ENCODE assay signal across 9 mouse cellular contexts in the genomic region with DNA sequence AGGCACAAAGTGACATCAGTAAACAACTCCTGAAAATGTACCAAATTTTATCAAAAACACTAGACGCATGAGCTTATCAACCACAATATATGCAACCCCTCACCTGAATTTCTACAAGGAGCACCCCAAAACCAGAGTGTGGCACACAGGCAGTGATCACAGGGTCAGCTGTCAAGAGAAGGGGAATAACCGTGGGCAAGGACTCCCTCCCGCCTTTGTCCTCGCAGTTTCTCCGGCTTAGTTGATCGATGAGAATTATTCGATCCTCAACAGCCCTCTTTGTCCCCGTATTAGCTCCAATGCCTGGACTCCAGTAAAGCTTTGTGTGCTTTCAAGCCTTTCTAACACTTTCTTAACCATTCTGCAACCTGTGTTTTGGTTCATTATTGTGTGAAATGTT. TPM values are rescaled to one million over a fixed set of nuclear protein-coding genes. Genes with fewer than 3 reads are reported as not detected.
DNase-seq lines count a peak whose midpoint lies in the region; ATAC-seq and TF ChIP-seq lines count a peak whose summit lies in the region.
"Had no signal": no experiment of that assay in that cellular context is flagged by ENCODE, and none has a peak within 500 bp of the region (broad histone marks: within the 10 kb centered on the region; RNA-seq: fewer than 3 reads in every experiment).

No protein-coding gene starts in this region.

- TF ChIP-seq CTCF in gastrocnemius, adult 2 months (IDR thresholded peaks at IDR 0.05): no peak
- TF ChIP-seq CTCF in CH12.LX (conservative IDR thresholded peaks at IDR 0.05 in 1 of 2, IDR thresholded peaks at IDR 0.05 in 1 of 2; ENCODE audit: low read depth in 2 of 2, low read length in 2 of 2): no peak
- no peak for TF ChIP-seq CTCF in liver, postnatal 0 days (IDR thresholded peaks at IDR 0.05; ENCODE audit: low read depth)

- DNase-seq in gastrocnemius, adult 2 months: no peak
- DNase-seq in gastrocnemius, adult 8-10 months (ENCODE audit: low spot score in 2 of 2): no peak
- DNase-seq in CH12.LX (ENCODE audit: extremely low read depth): no peak
- DNase-seq in liver, postnatal 0 days: no peak
- no peak for DNase-seq in adrenal gland, postnatal 10 days
- no peak for DNase-seq in right cerebral cortex, postnatal 25 days
- no peak for DNase-seq in gastrocnemius, postnatal 14 days

- dilution Hi-C loops in CH12.LX (cut with MboI; ENCODE audit: extremely low pct_ligation_motif_present, extremely low pct_unique_long_range_greater_than_20kb, low sequenced_read_pairs): no loop called here

- H3K9ac ChIP-seq in CH12.LX (ENCODE audit: insufficient read depth, low read depth): no peak overlapping the region
- peak overlapping the region; percentile 76 for H3K9ac ChIP-seq in forebrain, embryonic 15.5 days (replicated peaks)
- no peak overlapping the region for H3K9ac ChIP-seq in liver, postnatal 0 days (replicated peaks)
- H3K9ac ChIP-seq: liver, embryonic 14.5 days had no signal

- H3K36me3 ChIP-seq in CH12.LX (replicated peaks in 1 of 2; ENCODE audit: control insufficient read depth in 1 of 2, insufficient read depth in 1 of 2, low read length in 1 of 2): peaks cover 0 to 4% of the 10 kb centered on the region in 2 experiments
- H3K36me3 ChIP-seq in forebrain, embryonic 15.5 days: no peaks in the 10 kb centered on the region
- H3K36me3 ChIP-seq in liver, postnatal 0 days (replicated peaks; ENCODE audit: insufficient read depth, low read length): no peaks in the 10 kb centered on the region

- intact Hi-C loops in gastrocnemius, adult 2 months (cut with DNase I): no loop called here
- intact Hi-C loops in gastrocnemius, postnatal 14 days (cut with DNase I; ENCODE audit: low total_unique reads): no loop called here

- H3K27me3 ChIP-seq in CH12.LX (replicated peaks): no peaks in the 10 kb centered on the region
- no peaks in the 10 kb centered on the region for H3K27me3 ChIP-seq in forebrain, embryonic 15.5 days
- no peaks in the 10 kb centered on the region for H3K27me3 ChIP-seq in liver, postnatal 0 days (ENCODE audit: insufficient read depth, low read length)

- TF ChIP-seq EP300 in CH12.LX (IDR thresholded peaks at IDR 0.05; ENCODE audit: low read length): no peak
- TF ChIP-seq EP300 in liver, postnatal 0 days (IDR thresholded peaks at IDR 0.05; ENCODE audit: low read depth): no peak

- H3K9me3 ChIP-seq in CH12.LX (replicated peaks; ENCODE audit: low read length): no peaks in the 10 kb centered on the region
- H3K9me3 ChIP-seq in forebrain, embryonic 15.5 days: no peaks in the 10 kb centered on the region
- H3K9me3 ChIP-seq in liver, postnatal 0 days (ENCODE audit: low read length): no peaks in the 10 kb centered on the region

- no peaks in the 10 kb centered on the region for H3K79me2 ChIP-seq in CH12.LX (replicated peaks; ENCODE audit: control insufficient read depth, extremely low read depth, insufficient read depth, poor library complexity, severe bottlenecking)

- no peak for TF ChIP-seq RAD21 in CH12.LX (IDR thresholded peaks at IDR 0.05; ENCODE audit: low read depth, low read length)

- ATAC-seq in forebrain, embryonic 15.5 days (replicated peaks): 0 out of 2 replicates have a peak, but pooled peaks have one; percentile 2
- no peak for ATAC-seq in liver, postnatal 0 days

- in situ Hi-C loops in CH12.LX (cut with MboI; ENCODE audit: low pct_ligation_motif_present, low pct_unique_long_range_greater_than_20kb, low sequenced_read_pairs): no loop called here

- peaks cover 12 to 46% of the 10 kb centered on the region in 2 experiments for H3K4me1 ChIP-seq in CH12.LX (ENCODE audit: control insufficient read depth in 1 of 2, insufficient read depth in 2 of 2)
- H3K4me1 ChIP-seq in forebrain, embryonic 15.5 days: peaks cover 24% of the 10 kb centered on the region
- H3K4me1 ChIP-seq in liver, postnatal 0 days (ENCODE audit: insufficient read depth): no peaks in the 10 kb centered on the region

- H3K4me3 ChIP-seq in gastrocnemius, adult 2 months: peak overlapping the region; percentile 65
- H3K4me3 ChIP-seq in CH12.LX (replicated peaks in 1 of 3; ENCODE audit: low read depth in 2 of 3, low read length in 2 of 3, poor library complexity in 1 of 3): peak overlapping the region in 2 of 3 experiments; percentile 61
- peak overlapping the region; percentile 60 for H3K4me3 ChIP-seq in forebrain, embryonic 15.5 days
- H3K4me3 ChIP-seq in liver, postnatal 0 days (ENCODE audit: low read depth, low read length): 0 out of 2 replicates have a peak overlapping the region, but pooled peaks have one; percentile 7

- no peak overlapping the region for H3K4me2 ChIP-seq in CH12.LX (ENCODE audit: insufficient read depth, low read depth, poor library complexity, severe bottlenecking)
- peak overlapping the region; percentile 69 for H3K4me2 ChIP-seq in forebrain, embryonic 15.5 days (replicated peaks)
- H3K4me2 ChIP-seq in liver, postnatal 0 days (ENCODE audit: low read depth, low read length): peak overlapping the region; percentile 50

- 3% methylated on average over 8 of the region's 8 CpGs for WGBS in forebrain, embryonic 15.5 days
- 22% methylated on average over 8 of the region's 8 CpGs for WGBS in liver, postnatal 0 days (ENCODE audit: insufficient replicate concordance)

- no peak for TF ChIP-seq POLR2A in CH12.LX (IDR thresholded peaks at IDR 0.05; ENCODE audit: low read depth, low read length)

- no peak overlapping the region for H3K27ac ChIP-seq in gastrocnemius, adult 2 months
- no peak overlapping the region for H3K27ac ChIP-seq in CH12.LX (ENCODE audit: insufficient read depth, low read depth)
- H3K27ac ChIP-seq in forebrain, embryonic 15.5 days (replicated peaks): peak overlapping the region; percentile 91
- H3K27ac ChIP-seq in liver, postnatal 0 days (ENCODE audit: low read depth): no peak overlapping the region
- H3K27ac ChIP-seq: liver, embryonic 14.5 days had no signal

TF ChIP-seq in CH12.LX, 34 proteins besides CTCF, POLR2A, EP300 and RAD21:
- TF ChIP-seq CHD1 (IDR thresholded peaks at IDR 0.05; ENCODE audit: low read depth, low read length) (no peak), GABPA (IDR thresholded peaks at IDR 0.05; ENCODE audit: insufficient replicate concordance, low read depth, low read length) (no peak), USF1 (IDR thresholded peaks at IDR 0.05; ENCODE audit: low read depth, low read length) (no peak), IRF4 (IDR thresholded peaks at IDR 0.05; ENCODE audit: low read depth, low read length) (no peak), ETS1 (conservative IDR thresholded peaks at IDR 0.05; ENCODE audit: low read depth, low read length) (no peak), ZKSCAN1 (IDR thresholded peaks at IDR 0.05; ENCODE audit: borderline replicate concordance, low read depth, low read length) (no peak), NELFE (IDR thresholded peaks at IDR 0.05; ENCODE audit: low read depth, low read length) (no peak)

RNA-seq across cellular contexts. Expression of a gene that starts 0.8 kb away (rescaled TPM):
- total RNA-seq in gastrocnemius, adult 2 months (2021): under 1 TPM; 0.26 to 0.28 TPM
- under 1 TPM in 3 of 4 experiments, not detected in 1; 0.13 to 0.24 (median 0.22) TPM for total RNA-seq in gastrocnemius, adult 8-10 months (2022)
- total RNA-seq in CH12.LX (2012; rRNA removed): 1.1 and 1.7 TPM in 2 replicates
- 5.0 and 6.6 TPM in 2 replicates for total RNA-seq in CH12.LX (2014; rRNA removed)
- 3.4 and 4.1 TPM in 2 replicates for polyA plus RNA-seq in CH12.LX (2012; ENCODE audit: insufficient read length, low read depth)
- 40.9 TPM in 2 replicates for polyA plus RNA-seq in forebrain, embryonic 15.5 days (2015; fragmentation: Nextera tagmentation; extraction: Ambion mirVana)
- polyA plus RNA-seq in liver, postnatal 0 days (2015; fragmentation: Nextera tagmentation; extraction: Ambion mirVana): 0.02 TPM in 1 of 2 replicates, not detected in the other
- 1 to 10 TPM in 1 of 2 experiments, under 1 TPM in 1; 0.81 to 1.5 TPM for total RNA-seq in adrenal gland, postnatal 10 days (2021)
- total RNA-seq in gastrocnemius, postnatal 14 days (2021): under 1 TPM; 0.18 to 0.33 TPM

RNA-seq across cellular contexts. Expression of a gene that starts 20.8 kb away (rescaled TPM):
- total RNA-seq in gastrocnemius, adult 2 months (2021): 10 to 100 TPM; 25.0 to 25.9 TPM
- total RNA-seq in gastrocnemius, adult 8-10 months (2022): 10 to 100 TPM; 20.6 to 27.2 (median 22.8) TPM
- total RNA-seq in CH12.LX (2012; rRNA removed): 9.8 and 11.3 TPM in 2 replicates
- 9.0 and 9.3 TPM in 2 replicates for total RNA-seq in CH12.LX (2014; rRNA removed)
- 10.6 and 13.4 TPM in 2 replicates for polyA plus RNA-seq in CH12.LX (2012; ENCODE audit: insufficient read length, low read depth)
- 43.1 and 44.7 TPM in 2 replicates for polyA plus RNA-seq in forebrain, embryonic 15.5 days (2015; fragmentation: Nextera tagmentation; extraction: Ambion mirVana)
- polyA plus RNA-seq in liver, postnatal 0 days (2015; fragmentation: Nextera tagmentation; extraction: Ambion mirVana): 8.2 and 11.0 TPM in 2 replicates
- total RNA-seq in adrenal gland, postnatal 10 days (2021): 10 to 100 TPM; 37.0 to 48.3 TPM
- total RNA-seq in gastrocnemius, postnatal 14 days (2021): 10 to 100 TPM; 22.2 to 24.0 TPM

RNA-seq across cellular contexts. Expression of a gene that starts 21.1 kb away (rescaled TPM):
- total RNA-seq in gastrocnemius, adult 2 months (2021): 1 to 10 TPM; 5.6 to 7.4 TPM
- 10 to 100 TPM in 1 of 4 experiments, 1 to 10 TPM in 3; 5.6 to 11.0 (median 7.9) TPM for total RNA-seq in gastrocnemius, adult 8-10 months (2022)
- total RNA-seq in CH12.LX (2012; rRNA removed) (4.7 and 6.2 TPM in 2 replicates), CH12.LX (2014; rRNA removed) (6.5 and 9.0 TPM in 2 replicates)
- polyA plus RNA-seq in CH12.LX (2012; ENCODE audit: insufficient read length, low read depth): 9.4 and 9.5 TPM in 2 replicates
- 22.8 and 23.6 TPM in 2 replicates for polyA plus RNA-seq in forebrain, embryonic 15.5 days (2015; fragmentation: Nextera tagmentation; extraction: Ambion mirVana)
- 1.6 and 2.0 TPM in 2 replicates for polyA plus RNA-seq in liver, postnatal 0 days (2015; fragmentation: Nextera tagmentation; extraction: Ambion mirVana)
- 10 to 100 TPM in 1 of 2 experiments, 1 to 10 TPM in 1; 9.6 to 15.4 TPM for total RNA-seq in adrenal gland, postnatal 10 days (2021)
- total RNA-seq in gastrocnemius, postnatal 14 days (2021): 1 to 10 TPM; 6.3 to 7.7 TPM

Comparison
In these comparisons a context has a peak if more than half of its experiments do, and no peak if none do; other contexts are left out.
1. H3K4me3 ChIP-seq: peak in every context shown above with its lines; median percentile 65 in gastrocnemius, adult 2 months; 61 in CH12.LX; 60 in forebrain, embryonic 15.5 days; 7 in liver, postnatal 0 days.